Mouse (Mus musculus): ENCODE measurements around the gene Smndc1. TPM values are rescaled to one million over a fixed set of nuclear protein-coding genes. Genes with fewer than 3 reads are reported as not detected.
A peak's percentile ranks its signal among the peaks of the same experiment; 100 is the strongest.

Gene Smndc1
- polyA plus RNA-seq, 1 experiment from 2014 or later: 29.3 TPM

DNA sequence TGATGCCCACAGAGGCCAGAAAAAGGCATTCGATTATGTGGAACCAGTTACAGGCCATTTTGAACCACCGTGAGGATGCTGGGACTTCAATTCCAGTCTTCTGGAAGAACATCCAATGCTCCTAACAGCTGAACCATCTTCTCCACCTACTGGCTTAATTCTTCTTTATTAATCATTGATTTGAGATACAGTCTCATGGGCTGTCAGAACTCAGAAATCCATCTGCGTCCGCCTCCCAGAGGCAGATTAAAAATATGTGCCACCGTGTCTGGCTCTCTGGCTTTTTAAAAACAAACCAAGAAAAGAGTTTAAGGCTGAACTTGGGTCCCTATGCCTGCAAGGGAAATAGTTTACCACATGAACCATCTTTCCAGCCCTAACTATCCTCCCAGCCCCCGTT lies 15.1 kb downstream of the Smndc1 start:
- Histone ChIP-seq H3K9ac (replicated peaks) (no peak overlapping the region), H3K36me3 (peaks cover 33% of the 10 kb centered on the region), H3K4me2 (no peak overlapping the region), H3K9me3 (replicated peaks) (no peaks in the 10 kb centered on the region), H3K27me3 (replicated peaks) (no peaks in the 10 kb centered on the region), H3K4me3 (replicated peaks) (no peak overlapping the region), H3K27ac (replicated peaks) (no peak overlapping the region), H3K4me1 (no peaks in the 10 kb centered on the region)
- ATAC-seq (ENCODE audit: low FRiP score): no peak
- 92% methylated on average over 6 of the region's 6 CpGs for WGBS

- ATAC-seq (ENCODE audit: low FRiP score): no peak
- 96% methylated on average over 2 of the region's 2 CpGs for WGBS
- peaks cover 25% of the 10 kb centered on the region for H3K36me3 ChIP-seq
These were observed 16.8 kb downstream of the Smndc1 start for GRCm38 (mm10) chr19:53373570-53373969.

DNA sequence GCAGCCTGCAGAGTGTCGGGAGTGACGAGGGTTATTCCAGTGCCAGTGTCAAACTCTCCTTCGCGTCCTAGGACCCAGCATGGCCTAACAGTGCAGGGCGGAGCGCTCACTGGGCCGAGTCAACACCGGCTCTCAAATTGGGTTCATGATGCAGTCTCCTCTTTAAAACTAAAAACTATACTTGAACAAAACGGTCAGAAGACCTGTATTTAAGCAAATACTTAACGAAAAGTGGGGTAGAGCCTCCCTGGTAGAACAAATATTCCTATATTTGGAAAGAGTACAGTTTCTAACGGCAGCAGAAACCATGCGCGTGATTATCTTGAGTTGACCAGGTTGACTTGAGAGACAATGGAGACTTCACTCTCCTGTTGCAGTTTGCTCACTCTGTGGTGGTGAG lies 18.7 kb downstream of the Smndc1 start, which contains the start of gene Gm10197:
TSS of gene Gm10197 (minus strand) at position 101 of the 400 bp plus-strand sequence.
- 95% methylated on average over 13 of the region's 13 CpGs for WGBS

More at GRCm38 (mm10) chr19:53373570-53373969, 16.8 kb downstream of the Smndc1 start:
- H3K27ac ChIP-seq (replicated peaks): no peak overlapping the region
- H3K4me3 ChIP-seq (replicated peaks): no peak overlapping the region
- no peak overlapping the region for H3K4me2 ChIP-seq
- no peaks in the 10 kb centered on the region for H3K27me3 ChIP-seq (replicated peaks)
- no peak overlapping the region for H3K9ac ChIP-seq (replicated peaks)
- H3K4me1 ChIP-seq: peaks cover 7% of the 10 kb centered on the region
- no peaks in the 10 kb centered on the region for H3K9me3 ChIP-seq (replicated peaks)

DNA sequence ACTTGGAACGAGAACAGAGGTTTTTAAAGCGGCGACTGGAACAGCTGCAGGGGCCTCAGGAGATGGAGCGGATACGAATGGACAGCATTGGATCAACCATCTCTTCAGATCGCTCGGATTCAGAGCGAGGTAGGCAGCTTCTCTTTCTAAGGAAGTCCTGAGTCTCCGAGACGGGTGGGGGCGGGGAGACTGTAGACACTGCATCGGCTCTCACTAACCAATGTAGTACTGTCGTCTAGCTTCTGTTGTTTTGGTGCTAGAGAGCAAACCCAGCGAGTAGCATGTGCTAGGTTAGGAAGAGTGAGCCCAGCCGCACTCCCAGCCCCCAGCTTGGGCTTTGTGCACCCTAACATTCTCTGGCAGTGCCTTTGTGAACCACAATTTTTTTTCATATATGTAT lies 20.1 kb downstream of the Smndc1 start:
- no peak for ATAC-seq (ENCODE audit: low FRiP score)
- Histone ChIP-seq H3K4me1 (peaks cover 24% of the 10 kb centered on the region), H3K4me3 (replicated peaks) (no peak overlapping the region), H3K9ac (replicated peaks) (no peak overlapping the region), H3K27me3 (replicated peaks) (no peaks in the 10 kb centered on the region), H3K36me3 (peaks cover 12% of the 10 kb centered on the region; the same call in 1 of the 2 replicates), H3K27ac (replicated peaks) (no peak overlapping the region), H3K9me3 (replicated peaks) (no peaks in the 10 kb centered on the region), H3K4me2 (no peak overlapping the region)
- WGBS: 84% methylated on average over 15 of the region's 15 CpGs

More for the DNA sequence above, 18.7 kb downstream of the Smndc1 start, which contains the start of gene Gm10197:
- no peak within 1 kb of the TSS for H3K4me2 ChIP-seq
- H3K4me1 ChIP-seq: peaks cover 10% of the 10 kb centered on the region
- no peak within 1 kb of the TSS for H3K9ac ChIP-seq (replicated peaks)
- H3K36me3 ChIP-seq: peaks cover 20% of the 10 kb centered on the region
- H3K27me3 ChIP-seq (replicated peaks): no peaks in the 10 kb centered on the region
- no peak for ATAC-seq (ENCODE audit: low FRiP score)
- H3K4me3 ChIP-seq (replicated peaks): no peak within 1 kb of the TSS
- H3K27ac ChIP-seq (replicated peaks): no peak within 1 kb of the TSS
- H3K9me3 ChIP-seq (replicated peaks): no peaks in the 10 kb centered on the region

GRCm38 (mm10) chr19:53369469-53370043 lies 20.8 kb downstream of the Smndc1 start:
- H3K27ac ChIP-seq (replicated peaks): no peak overlapping the region
- peak; percentile 53; the same call in 1 of the 2 replicates for ATAC-seq (ENCODE audit: low FRiP score)
- H3K9me3 ChIP-seq (replicated peaks): no peaks in the 10 kb centered on the region
- 23% methylated on average over 14 of the region's 14 CpGs for WGBS
- H3K36me3 ChIP-seq: peaks cover 12% of the 10 kb centered on the region; the same call in 1 of the 2 replicates
- H3K27me3 ChIP-seq (replicated peaks): no peaks in the 10 kb centered on the region
- no peak overlapping the region for H3K4me3 ChIP-seq (replicated peaks)
- H3K4me1 ChIP-seq: peaks cover 28% of the 10 kb centered on the region
- peak overlapping the region; percentile 15; the same call in 1 of the 2 replicates for H3K4me2 ChIP-seq
- H3K9ac ChIP-seq (replicated peaks): no peak overlapping the region

- Histone ChIP-seq H3K4me2 (no peak overlapping the region), H3K4me3 (replicated peaks) (no peak overlapping the region), H3K4me1 (peaks cover 28% of the 10 kb centered on the region), H3K36me3 (0 out of 2 replicates have a peak, but pooled peaks cover 5% of the 10 kb centered on the region), H3K27me3 (replicated peaks) (no peaks in the 10 kb centered on the region), H3K9ac (replicated peaks) (no peak overlapping the region), H3K27ac (replicated peaks) (no peak overlapping the region), H3K9me3 (replicated peaks) (no peaks in the 10 kb centered on the region)
- no peak for ATAC-seq (ENCODE audit: low FRiP score)
- 54% methylated on average over 7 of the region's 7 CpGs for WGBS
These were observed 23.5 kb downstream of the Smndc1 start for GRCm38 (mm10) chr19:53366881-53367280.

- Histone ChIP-seq H3K27ac (replicated peaks) (no peak overlapping the region), H3K4me1 (peaks cover 28% of the 10 kb centered on the region), H3K4me3 (replicated peaks) (no peak overlapping the region), H3K36me3 (0 out of 2 replicates have a peak, but pooled peaks cover under 1% of the 10 kb centered on the region), H3K9me3 (replicated peaks) (no peaks in the 10 kb centered on the region), H3K4me2 (no peak overlapping the region; the same call in 1 of the 2 replicates), H3K27me3 (replicated peaks) (no peaks in the 10 kb centered on the region), H3K9ac (replicated peaks) (no peak overlapping the region)
- ATAC-seq (ENCODE audit: low FRiP score): no peak
- 64% methylated on average over 11 of the region's 11 CpGs for WGBS
These were observed 24.2 kb downstream of the Smndc1 start for GRCm38 (mm10) chr19:53366057-53366775.

DNA sequence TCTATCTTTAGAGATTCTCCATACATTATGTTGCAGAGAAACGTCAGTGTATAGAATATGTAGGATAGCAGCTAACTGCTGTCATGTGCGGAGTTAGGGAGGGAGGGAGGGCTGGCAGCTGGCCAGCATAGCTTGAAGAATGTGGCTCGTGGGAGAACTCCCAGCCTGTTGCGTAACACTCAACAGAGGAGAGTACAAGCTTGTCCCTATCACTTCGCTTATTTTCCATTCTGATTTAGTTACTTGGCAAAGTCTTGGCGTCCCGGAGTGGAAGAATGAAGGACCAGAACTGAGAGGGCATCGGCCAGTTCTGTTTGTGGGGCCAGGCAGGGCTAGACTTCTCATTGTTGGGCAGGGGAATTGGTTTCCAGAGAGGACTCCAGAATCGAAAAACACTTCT lies 25.4 kb downstream of the Smndc1 start:
- H3K36me3 ChIP-seq: no peaks in the 10 kb centered on the region
- peaks cover 38% of the 10 kb centered on the region for H3K4me1 ChIP-seq
- H3K4me3 ChIP-seq (replicated peaks): no peak overlapping the region
- 26% methylated on average over 9 of the region's 9 CpGs for WGBS
- no peaks in the 10 kb centered on the region for H3K27me3 ChIP-seq (replicated peaks)
- H3K4me2 ChIP-seq: peak overlapping the region; percentile 28
- ATAC-seq (ENCODE audit: low FRiP score): peak; percentile 32; the same call in 1 of the 2 replicates
- no peak overlapping the region for H3K9ac ChIP-seq (replicated peaks)
- peak overlapping the region; percentile 52 for H3K27ac ChIP-seq (replicated peaks)
- no peaks in the 10 kb centered on the region for H3K9me3 ChIP-seq (replicated peaks)

DNA sequence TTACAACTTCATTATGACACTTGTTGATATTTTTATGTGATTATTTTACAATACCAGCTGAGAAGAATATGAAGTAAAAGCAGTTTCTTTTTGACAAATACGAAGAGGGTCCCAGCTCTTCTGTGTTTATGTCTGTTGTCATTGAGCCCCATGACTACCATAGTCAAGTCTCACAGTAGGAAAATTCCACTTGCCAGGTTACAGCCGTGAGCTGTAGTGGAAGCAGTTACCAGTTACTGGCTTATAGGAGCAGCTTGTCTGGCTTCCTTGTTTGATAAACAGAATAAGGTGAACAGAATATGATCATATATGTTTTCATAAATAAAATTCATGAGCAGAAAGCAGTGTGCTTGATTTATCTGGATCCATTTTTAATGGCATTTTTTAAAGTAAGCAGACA lies 25.8 kb downstream of the Smndc1 start:
- Histone ChIP-seq H3K27me3 (replicated peaks) (no peaks in the 10 kb centered on the region), H3K9me3 (replicated peaks) (no peaks in the 10 kb centered on the region), H3K27ac (replicated peaks) (no peak overlapping the region), H3K4me1 (peaks cover 41% of the 10 kb centered on the region), H3K36me3 (no peaks in the 10 kb centered on the region), H3K9ac (replicated peaks) (no peak overlapping the region), H3K4me2 (no peak overlapping the region), H3K4me3 (replicated peaks) (no peak overlapping the region)
- no peak for ATAC-seq (ENCODE audit: low FRiP score)
- 52% methylated on average over 2 of the region's 2 CpGs for WGBS

DNA sequence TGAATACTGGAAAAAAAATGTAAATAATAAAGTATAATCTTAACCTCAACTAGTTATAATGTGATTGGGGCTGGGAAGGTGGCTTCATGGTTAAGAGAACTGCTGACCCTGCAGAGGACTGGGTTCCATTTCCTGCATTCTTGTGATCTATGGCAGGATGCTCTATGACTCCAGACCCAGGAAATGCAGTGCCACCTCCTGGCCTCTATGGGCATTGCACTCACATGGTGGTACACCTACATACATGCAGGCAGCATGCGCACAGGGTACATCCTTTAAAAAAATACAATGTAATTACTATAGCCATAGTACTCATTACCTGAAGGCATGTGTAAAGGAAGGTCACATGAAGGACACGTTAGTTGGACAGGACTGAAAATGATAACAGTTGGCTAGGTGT lies 27.4 kb downstream of the Smndc1 start:
- no peaks in the 10 kb centered on the region for H3K36me3 ChIP-seq
- H3K9me3 ChIP-seq (replicated peaks): no peaks in the 10 kb centered on the region
- no peak overlapping the region for H3K4me3 ChIP-seq (replicated peaks)
- WGBS: 49% methylated on average over 2 of the region's 2 CpGs
- ATAC-seq (ENCODE audit: low FRiP score): no peak
- H3K27ac ChIP-seq (replicated peaks): no peak overlapping the region
- H3K9ac ChIP-seq (replicated peaks): no peak overlapping the region
- peaks cover 40% of the 10 kb centered on the region for H3K4me1 ChIP-seq
- H3K27me3 ChIP-seq (replicated peaks): no peaks in the 10 kb centered on the region
- no peak overlapping the region for H3K4me2 ChIP-seq

DNA sequence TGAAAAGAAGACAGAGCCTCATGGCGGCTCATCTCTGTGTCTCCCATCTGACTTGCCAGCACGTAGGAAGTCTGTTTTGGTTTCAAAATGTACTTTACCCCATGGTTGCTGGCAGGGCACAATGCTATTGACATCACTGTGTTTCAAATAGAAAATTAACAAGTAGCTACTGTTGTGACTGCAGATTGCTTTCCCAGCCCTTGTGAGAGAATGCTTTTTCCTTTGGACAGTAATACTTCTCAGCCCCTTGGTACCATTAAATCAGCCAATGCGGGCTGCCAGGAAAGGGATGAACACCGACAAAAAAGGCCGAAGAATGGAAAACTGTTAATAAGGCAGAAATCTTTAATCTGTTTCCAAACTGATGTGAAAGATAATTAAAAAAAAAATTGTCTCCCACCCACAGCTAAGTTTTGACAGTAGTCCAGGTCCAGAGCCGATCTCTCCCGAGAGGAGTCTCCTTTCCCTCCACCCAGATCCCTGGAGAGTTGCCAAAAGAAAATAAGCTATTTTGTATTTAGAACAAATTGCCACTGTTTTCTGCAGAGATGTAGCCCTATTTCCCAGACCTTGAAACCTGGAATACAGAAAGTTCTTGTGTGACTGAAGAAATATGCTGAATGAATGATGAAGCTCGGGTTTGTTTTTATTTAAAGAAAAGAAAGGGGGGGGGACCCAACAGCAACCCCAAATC lies 30.0 kb downstream of the Smndc1 start:
- Histone ChIP-seq H3K27me3 (replicated peaks) (no peaks in the 10 kb centered on the region), H3K4me1 (peaks cover 25% of the 10 kb centered on the region), H3K36me3 (no peaks in the 10 kb centered on the region), H3K4me3 (replicated peaks) (no peak overlapping the region), H3K9me3 (replicated peaks) (no peaks in the 10 kb centered on the region), H3K9ac (replicated peaks) (no peak overlapping the region), H3K4me2 (peak overlapping the region; percentile 47), H3K27ac (replicated peaks) (peak overlapping the region; percentile 77)
- no peak for ATAC-seq (ENCODE audit: low FRiP score)
- WGBS: 39% methylated on average over 8 of the region's 8 CpGs
